Mouse (Mus musculus) embryonic facial prominence, embryonic 14.5 days (tissue): Measurements from ENCODE around the gene Rhou. TPM values are rescaled to one million over a fixed set of nuclear protein-coding genes. Genes with fewer than 3 reads are reported as not detected.

ENCODE experiments used
- ATAC-seq: fragments of 200-750 bp; cut with Nextera tagmentation; 2 replicates; pipeline ENCODE4 v1.8.0; 2017; ENCODE audit warnings: low read depth, moderate number of reproducible peaks, moderate TSS enrichment
- DNase-seq: peaks from one replicate; pipeline ENCODE4 v3.0.0-alpha.2; 2015; ENCODE audit warnings: low spot score
- H3K27ac ChIP-seq: fragments of 300-500 bp; sonication (generic); replicated peaks from 2 replicates; pipeline ENCODE4 v1.5.1; 2014; ENCODE audit warnings: low read depth, mild to moderate bottlenecking, low read length, moderate library complexity
- H3K27me3 ChIP-seq: fragments of 300-500 bp; sonication (generic); replicated peaks from 2 replicates; pipeline ENCODE4 v1.6.1; 2014; ENCODE audit warnings: low read length; ENCODE audit not compliant: control insufficient read depth, insufficient read depth
- H3K36me3 ChIP-seq: fragments of 300-500 bp; sonication (generic); 2 replicates; pipeline ENCODE4 v1.6.1; 2014; ENCODE audit warnings: low read length, mixed read lengths; ENCODE audit not compliant: control insufficient read depth, insufficient read depth
- H3K4me1 ChIP-seq: fragments of 300-500 bp; sonication (generic); 2 replicates; pipeline ENCODE4 v1.6.1; 2014; ENCODE audit warnings: antibody characterized with exemption, low read length; ENCODE audit not compliant: control insufficient read depth, insufficient read depth
- H3K4me2 ChIP-seq: fragments of 300-500 bp; sonication (generic); 2 replicates; pipeline ENCODE4 v1.6.1; 2014; ENCODE audit warnings: low read depth, mild to moderate bottlenecking, low read length, moderate library complexity, mixed read lengths
- H3K4me3 ChIP-seq: fragments of 300-500 bp; sonication (generic); 2 replicates; pipeline ENCODE4 v1.5.1; 2014; ENCODE audit warnings: low read depth, mild to moderate bottlenecking, low read length
- H3K9ac ChIP-seq: fragments of 300-500 bp; sonication (generic); 2 replicates; pipeline ENCODE4 v1.6.1; 2014; ENCODE audit warnings: low read depth, mild to moderate bottlenecking, low read length, moderate library complexity, mixed read lengths
- H3K9me3 ChIP-seq: fragments of 300-500 bp; sonication (generic); 2 replicates; pipeline ENCODE4 v1.6.1; 2016; ENCODE audit warnings: low read length; ENCODE audit not compliant: control insufficient read depth
- WGBS: fragments of 180-500 bp; shearing (Covaris S2); extraction: QIAGEN DNeasy Blood & Tissue Kit; methylation state at CpG from one replicate; pipeline ENCODE4 v1.1.7; 2014; 5-methylcytosine and 5-hydroxymethylcytosine counted together
- polyA plus RNA-seq: library from polyadenylated mRNA; unstranded; fragments of >200 nt; fragmentation: Nextera tagmentation; extraction: Ambion mirVana; gene quantifications from 2 replicates; pipeline ENCODE4 v1.2.1, GENCODE M21; 2014

Rhou gene
- polyA plus RNA-seq, 1 experiment from 2014 or later = 9.5 TPM

DNA sequence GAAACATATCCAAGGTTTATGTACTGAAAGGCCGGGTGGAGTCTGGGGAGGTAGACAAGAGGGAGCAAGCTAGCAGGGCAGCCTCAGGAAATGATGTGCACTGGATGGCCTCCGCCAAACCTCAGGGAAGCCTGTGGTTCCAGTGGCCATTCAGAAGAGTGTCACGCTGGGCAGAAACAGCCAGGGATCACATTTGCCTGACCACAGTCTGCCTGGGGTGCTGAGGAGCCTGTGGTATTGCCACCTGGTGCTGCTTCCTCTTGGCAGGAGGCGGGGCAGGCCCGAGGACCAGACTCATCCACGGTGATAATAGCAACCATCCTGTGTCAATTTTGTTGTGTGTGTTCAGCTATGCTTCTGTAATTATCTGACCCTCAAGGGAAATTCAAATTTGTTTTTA lies 18.9 kb downstream of the Rhou start:
- no peaks in the 10 kb centered on the region for H3K27me3 ChIP-seq
- H3K27ac ChIP-seq = no peak overlapping the region
- no peak overlapping the region for H3K4me3 ChIP-seq
- ATAC-seq (0 out of 2 replicates have a peak, but pooled peaks have one; percentile 22), DNase-seq (no peak)
- H3K9me3 ChIP-seq = no peaks in the 10 kb centered on the region
- H3K9ac ChIP-seq = no peak overlapping the region
- 45% methylated on average over 6 of the region's 6 CpGs for WGBS
- no peak overlapping the region for H3K4me2 ChIP-seq
- no peaks in the 10 kb centered on the region for H3K36me3 ChIP-seq
- peaks cover 2% of the 10 kb centered on the region for H3K4me1 ChIP-seq

DNA sequence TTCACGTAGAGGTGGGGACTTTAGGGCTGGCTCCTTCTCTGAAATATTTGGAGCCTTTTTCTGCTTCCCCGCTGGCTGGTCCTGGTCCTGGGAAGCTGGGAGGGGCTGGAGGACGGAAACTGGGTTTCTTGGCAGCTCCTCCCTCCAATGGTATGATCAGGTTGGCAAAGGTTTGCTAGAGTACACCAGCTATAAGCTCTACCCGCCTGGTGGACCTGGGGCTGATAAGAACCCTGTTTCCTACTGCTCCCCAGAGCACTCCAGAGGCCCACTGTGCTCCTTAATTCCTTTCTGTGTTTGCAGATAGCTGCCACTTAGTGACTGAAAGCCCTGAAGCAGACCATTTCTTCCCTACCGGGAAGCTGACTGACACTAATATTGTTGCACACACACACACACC lies 21.9 kb downstream of the Rhou start:
- Histone ChIP-seq H3K4me1 (peaks cover 2% of the 10 kb centered on the region; the same call in 1 of the 2 replicates), H3K36me3 (no peaks in the 10 kb centered on the region), H3K27ac (no peak overlapping the region), H3K27me3 (no peaks in the 10 kb centered on the region), H3K9ac (0 out of 2 replicates have a peak overlapping the region, but pooled peaks have one; percentile 34), H3K4me3 (no peak overlapping the region), H3K9me3 (no peaks in the 10 kb centered on the region), H3K4me2 (no peak overlapping the region)
- 20% methylated on average over 5 of the region's 5 CpGs for WGBS
- DNase-seq (no peak), ATAC-seq (no peak)

DNA sequence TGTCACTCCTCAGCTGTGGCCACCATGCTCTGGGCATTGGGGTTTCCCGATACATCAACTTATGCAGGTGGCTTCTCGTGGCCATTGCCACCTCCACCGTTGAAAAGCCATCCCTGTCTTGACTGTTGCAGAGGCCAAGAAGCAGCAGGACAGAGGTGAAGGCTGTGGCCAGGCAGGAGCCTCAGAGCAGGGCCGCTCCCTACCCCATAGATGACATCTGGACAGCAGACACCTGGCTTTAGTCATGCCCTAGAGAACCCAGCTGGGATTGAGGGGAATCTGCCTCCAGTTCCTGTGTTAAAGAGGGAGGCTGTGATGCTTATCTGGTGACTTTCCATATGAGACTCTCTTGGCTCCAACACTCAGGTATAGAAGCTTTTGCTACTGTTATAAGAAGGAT lies 24.7 kb downstream of the Rhou start:
- Histone ChIP-seq H3K9me3 (no peaks in the 10 kb centered on the region), H3K9ac (no peak overlapping the region), H3K27me3 (no peaks in the 10 kb centered on the region), H3K27ac (no peak overlapping the region), H3K4me1 (no peaks in the 10 kb centered on the region; the same call in 1 of the 2 replicates), H3K4me3 (no peak overlapping the region), H3K36me3 (no peaks in the 10 kb centered on the region), H3K4me2 (no peak overlapping the region)
- WGBS = 71% methylated on average over 4 of the region's 4 CpGs
- no peak for DNase-seq
- no peak for ATAC-seq

DNA sequence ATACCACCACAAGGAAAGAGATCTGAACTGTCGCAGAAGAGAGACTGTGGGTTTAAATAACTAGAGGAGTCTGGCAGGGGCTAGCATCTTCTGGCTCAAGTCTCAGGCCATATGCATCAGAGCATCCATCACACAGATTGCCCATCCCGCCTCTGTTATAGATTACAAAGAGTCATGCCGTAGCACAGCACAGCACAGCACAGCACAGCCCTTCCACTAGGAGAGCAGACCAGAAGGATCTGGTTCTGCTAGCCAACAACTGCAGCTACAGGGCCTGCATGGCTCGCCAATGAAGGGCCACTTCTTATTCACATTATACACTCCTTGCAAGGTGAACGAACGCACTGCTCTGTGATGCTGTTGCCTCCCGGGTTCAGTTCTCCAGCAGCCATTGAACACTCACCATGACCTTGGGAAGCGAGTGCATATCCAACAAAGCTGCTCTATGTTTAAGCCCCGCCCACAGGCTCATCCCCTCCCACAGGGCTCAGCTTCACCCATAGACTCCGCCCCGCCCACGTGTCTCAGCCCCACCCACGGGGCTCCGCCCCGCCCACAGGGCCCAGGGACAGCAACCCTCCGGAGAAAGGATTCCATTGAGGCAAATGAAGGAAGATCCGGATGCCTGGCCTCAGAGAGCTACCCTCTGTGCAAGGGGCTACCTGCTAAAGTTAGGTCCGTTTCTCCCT lies 28.5 kb downstream of the Rhou start:
- H3K4me3 ChIP-seq = no peak overlapping the region
- 22% methylated on average over 18 of the region's 18 CpGs for WGBS
- DNase-seq (peak; percentile 78), ATAC-seq (no peak)
- no peaks in the 10 kb centered on the region for H3K36me3 ChIP-seq
- H3K27me3 ChIP-seq = no peaks in the 10 kb centered on the region
- H3K4me2 ChIP-seq = 0 out of 2 replicates have a peak overlapping the region, but pooled peaks have one; percentile 5
- H3K27ac ChIP-seq = no peak overlapping the region
- H3K4me1 ChIP-seq = no peaks in the 10 kb centered on the region
- H3K9me3 ChIP-seq = no peaks in the 10 kb centered on the region
- H3K9ac ChIP-seq = no peak overlapping the region

DNA sequence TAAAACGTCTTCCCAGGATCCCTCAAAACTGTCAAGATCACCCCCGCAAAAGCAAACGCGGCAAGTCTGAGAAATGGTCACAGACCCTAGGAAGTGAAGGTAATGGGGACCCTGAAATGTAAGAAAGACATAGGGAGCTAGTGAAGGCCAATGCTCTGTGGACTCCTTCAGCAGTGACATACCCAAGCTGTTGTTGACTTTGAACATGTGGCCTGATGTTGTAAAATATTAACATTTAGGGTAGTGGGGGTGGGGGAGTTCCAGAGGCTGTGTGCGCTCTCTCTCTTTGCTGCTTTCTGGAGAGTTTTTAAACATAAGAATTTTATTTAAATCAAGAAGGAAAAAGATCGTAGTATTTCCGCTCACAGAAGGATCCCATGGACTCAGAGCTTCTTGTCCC lies 29.6 kb downstream of the Rhou start:
- ATAC-seq (no peak), DNase-seq (no peak)
- Histone ChIP-seq H3K27me3 (no peaks in the 10 kb centered on the region), H3K36me3 (no peaks in the 10 kb centered on the region), H3K4me1 (no peaks in the 10 kb centered on the region), H3K4me2 (no peak overlapping the region), H3K27ac (no peak overlapping the region), H3K4me3 (no peak overlapping the region), H3K9me3 (no peaks in the 10 kb centered on the region), H3K9ac (no peak overlapping the region)
- WGBS = 56% methylated on average over 7 of the region's 7 CpGs

DNA sequence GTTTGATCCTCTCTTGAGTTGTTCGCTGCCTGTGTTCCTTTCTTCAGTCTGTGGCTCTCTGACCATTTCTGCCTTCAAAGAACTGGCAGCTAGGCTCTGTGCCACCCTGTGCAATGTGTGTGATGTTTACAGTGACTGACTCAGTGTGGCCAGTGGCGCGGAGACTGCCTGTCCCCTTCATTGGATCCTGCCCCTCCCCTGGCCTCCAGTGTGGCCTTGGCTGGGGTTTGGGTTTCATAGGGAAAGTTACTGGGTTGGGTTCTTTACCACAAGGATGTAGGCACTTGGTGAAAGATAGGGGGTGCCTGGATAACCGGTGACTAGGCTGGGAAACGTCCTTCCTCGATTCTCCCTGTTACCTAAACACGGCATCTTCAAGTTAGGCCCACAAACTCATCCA lies 31.1 kb downstream of the Rhou start:
- H3K4me3 ChIP-seq = no peak overlapping the region
- no peak for DNase-seq
- no peak overlapping the region for H3K4me2 ChIP-seq
- no peak for ATAC-seq
- no peaks in the 10 kb centered on the region for H3K4me1 ChIP-seq
- H3K36me3 ChIP-seq = no peaks in the 10 kb centered on the region
- no peaks in the 10 kb centered on the region for H3K27me3 ChIP-seq
- H3K9me3 ChIP-seq = no peaks in the 10 kb centered on the region
- WGBS = 81% methylated on average over 7 of the region's 7 CpGs
- H3K9ac ChIP-seq = no peak overlapping the region
- no peak overlapping the region for H3K27ac ChIP-seq

DNA sequence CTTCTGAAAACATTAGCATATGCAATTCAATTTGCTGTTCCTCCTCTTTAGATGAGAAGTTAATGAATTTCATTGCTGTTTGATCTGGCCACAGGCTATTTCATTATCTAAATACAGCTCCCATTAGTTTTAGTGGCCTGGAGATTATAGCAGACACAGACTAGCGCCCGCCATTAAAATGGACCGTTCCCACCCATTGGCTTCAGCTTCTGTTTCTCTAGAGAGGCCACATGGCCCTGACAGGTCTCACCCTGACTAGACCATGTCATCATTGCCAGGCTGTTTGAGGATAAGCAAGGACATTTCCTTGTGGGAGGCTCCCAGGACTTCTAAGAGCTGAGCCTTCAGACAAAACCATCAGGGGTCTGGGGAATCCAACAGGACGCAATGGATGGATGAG lies 31.7 kb downstream of the Rhou start:
- Histone ChIP-seq H3K36me3 (no peaks in the 10 kb centered on the region), H3K9me3 (no peaks in the 10 kb centered on the region), H3K9ac (no peak overlapping the region), H3K27me3 (no peaks in the 10 kb centered on the region), H3K4me1 (no peaks in the 10 kb centered on the region), H3K4me2 (no peak overlapping the region), H3K27ac (no peak overlapping the region), H3K4me3 (no peak overlapping the region)
- DNase-seq (no peak), ATAC-seq (no peak)
- WGBS = 84% methylated on average over 4 of the region's 4 CpGs

DNA sequence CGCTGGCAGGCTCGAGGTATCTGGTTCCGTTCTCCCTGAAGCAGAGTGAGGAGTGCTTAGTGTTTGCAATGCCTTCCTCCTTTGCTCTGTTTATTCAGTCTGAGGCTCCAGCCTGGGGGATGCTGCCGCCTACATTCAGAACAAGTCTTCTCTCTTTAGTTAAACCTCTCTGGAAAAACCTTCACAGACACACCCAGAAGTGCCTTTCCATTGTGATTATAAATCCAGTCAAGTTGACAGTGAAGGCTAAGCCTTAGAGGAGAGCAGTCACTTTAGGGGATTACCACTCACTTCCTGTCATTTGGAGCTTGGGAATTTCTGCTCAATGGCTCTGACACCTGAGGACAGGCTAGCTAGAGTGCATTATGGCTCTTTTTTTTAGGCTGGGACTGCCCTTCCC lies 34.1 kb downstream of the Rhou start:
- H3K4me3 ChIP-seq = no peak overlapping the region
- no peaks in the 10 kb centered on the region for H3K36me3 ChIP-seq
- H3K4me2 ChIP-seq = no peak overlapping the region
- H3K27ac ChIP-seq = no peak overlapping the region
- H3K9me3 ChIP-seq = no peaks in the 10 kb centered on the region
- no peaks in the 10 kb centered on the region for H3K4me1 ChIP-seq
- WGBS = 42% methylated on average over 4 of the region's 4 CpGs
- DNase-seq (no peak), ATAC-seq (no peak)
- H3K27me3 ChIP-seq = no peaks in the 10 kb centered on the region
- H3K9ac ChIP-seq = no peak overlapping the region
